Mouse (Mus musculus) ES-Bruce4 (cell line): ENCODE measurements around the gene Mbd4. TPM values are rescaled to one million over a fixed set of nuclear protein-coding genes. Genes with fewer than 3 reads are reported as not detected.

Source experiments
- H3K27ac ChIP-seq: 2 replicates; pipeline ENCODE4 v1.5.1; 2012; ENCODE audit warnings: low read length, inconsistent platforms; ENCODE audit not compliant: insufficient read depth
- H3K27me3 ChIP-seq: 2 replicates; pipeline ENCODE4 v1.6.1; 2012; ENCODE audit warnings: mild to moderate bottlenecking, low read length, inconsistent platforms; ENCODE audit not compliant: control insufficient read depth, poor library complexity, insufficient read depth, severe bottlenecking
- H3K36me3 ChIP-seq: 2 replicates; pipeline ENCODE4 v1.6.1; 2012; ENCODE audit warnings: inconsistent platforms, mild to moderate bottlenecking, low read length, moderate library complexity; ENCODE audit not compliant: control insufficient read depth, poor library complexity, insufficient read depth, severe bottlenecking
- H3K4me1 ChIP-seq: one replicate; pipeline ENCODE4 v1.8.1; 2011; ENCODE audit warnings: low read length; ENCODE audit not compliant: control insufficient read depth, insufficient read depth
- H3K4me3 ChIP-seq: 2 replicates; pipeline ENCODE4 v1.5.1; 2011; ENCODE audit warnings: low read depth, mild to moderate bottlenecking, low read length
- H3K9ac ChIP-seq: 2 replicates; pipeline ENCODE4 v1.6.1; 2012; ENCODE audit warnings: low read depth, mild to moderate bottlenecking, inconsistent platforms; ENCODE audit not compliant: poor library complexity, severe bottlenecking
- H3K9me3 ChIP-seq: replicated peaks from 2 replicates; pipeline ENCODE4 v1.6.1; 2012; ENCODE audit warnings: mild to moderate bottlenecking, low read length, inconsistent platforms; ENCODE audit not compliant: control insufficient read depth, poor library complexity, insufficient read depth, severe bottlenecking
- CTCF ChIP-seq: IDR thresholded peaks from one replicate; pipeline ENCODE4 v1.8.1; 2011; ENCODE audit warnings: low read depth, low read length
- EP300 ChIP-seq: IDR thresholded peaks from 2 replicates; pipeline ENCODE4 v1.6.1; 2011; ENCODE audit warnings: low read depth, low read length; ENCODE audit not compliant: insufficient read depth
- POLR2A ChIP-seq: IDR thresholded peaks from one replicate; pipeline ENCODE4 v1.8.1; 2011; ENCODE audit warnings: low read length; ENCODE audit not compliant: insufficient read depth
- polyA plus RNA-seq: library from polyadenylated mRNA; stranded (reverse); fragments of >200 nt; gene quantifications from 2 replicates; pipeline ENCODE4 v1.2.4, GENCODE M21; 2011; ENCODE audit warnings: low read depth; ENCODE audit not compliant: missing spikeins, insufficient read depth, insufficient read length

Mbd4 gene
- polyA plus RNA-seq, 1 experiment, result 24.7 TPM

DNA sequence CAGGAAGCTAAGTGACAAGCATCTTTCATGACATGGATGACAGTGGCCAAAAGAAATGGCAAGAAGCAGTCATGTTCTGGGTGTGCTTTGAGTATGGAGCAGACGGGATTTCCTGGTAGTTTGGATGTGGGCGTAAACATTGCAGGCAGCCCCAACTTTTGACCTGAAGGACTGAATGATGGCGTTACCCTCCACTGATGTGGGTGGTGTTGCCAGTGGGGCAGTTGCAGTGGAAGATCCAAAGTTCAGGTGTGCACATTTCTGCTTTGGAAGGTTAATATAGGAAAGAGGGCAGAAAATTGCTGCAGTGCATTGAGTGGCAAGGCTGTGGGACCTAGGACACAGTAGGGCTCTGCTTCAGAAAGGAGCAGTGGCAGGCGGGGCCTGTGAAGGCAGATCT, 12.1 kb upstream of the Mbd4 start:
- no peak overlapping the region for H3K9ac ChIP-seq
- TF ChIP-seq EP300, result no peak
- no peak for TF ChIP-seq POLR2A
- no peak for TF ChIP-seq CTCF
- H3K4me3 ChIP-seq, result no peak overlapping the region
- H3K27me3 ChIP-seq, result no peaks in the 10 kb centered on the region
- no peaks in the 10 kb centered on the region for H3K36me3 ChIP-seq
- no peak overlapping the region for H3K27ac ChIP-seq
- no peaks in the 10 kb centered on the region for H3K4me1 ChIP-seq
- H3K9me3 ChIP-seq, result no peaks in the 10 kb centered on the region

DNA sequence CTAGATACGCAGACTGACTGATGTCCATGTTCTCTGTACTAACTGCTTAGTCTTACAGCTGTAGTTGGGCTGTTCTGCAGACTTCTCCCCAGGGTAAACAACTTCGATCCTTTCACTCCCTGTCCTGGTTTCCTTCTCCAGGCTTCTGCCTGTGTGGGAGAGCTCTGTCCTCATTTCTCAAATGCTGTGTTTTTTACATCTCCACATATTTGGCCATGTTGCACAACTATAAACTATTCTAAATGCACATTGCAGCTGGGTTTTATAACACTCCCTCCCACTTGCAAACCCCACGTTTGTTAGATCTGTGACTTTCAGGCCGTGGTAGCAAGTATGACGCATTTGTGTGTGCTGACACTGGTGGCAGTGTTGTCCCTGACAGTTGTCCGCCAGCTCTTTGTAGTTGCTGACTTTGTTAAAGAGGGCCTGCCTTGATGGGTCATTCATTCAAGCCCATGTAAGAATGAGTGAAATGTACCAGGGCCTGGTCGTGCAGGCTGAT, 10.2 kb upstream of the Mbd4 start:
- Histone ChIP-seq H3K36me3 (no peaks in the 10 kb centered on the region), H3K27me3 (no peaks in the 10 kb centered on the region), H3K27ac (no peak overlapping the region), H3K9me3 (no peaks in the 10 kb centered on the region), H3K9ac (no peak overlapping the region), H3K4me3 (no peak overlapping the region), H3K4me1 (no peaks in the 10 kb centered on the region)
- TF ChIP-seq CTCF, result no peak
- TF ChIP-seq POLR2A, result no peak
- no peak for TF ChIP-seq EP300

DNA sequence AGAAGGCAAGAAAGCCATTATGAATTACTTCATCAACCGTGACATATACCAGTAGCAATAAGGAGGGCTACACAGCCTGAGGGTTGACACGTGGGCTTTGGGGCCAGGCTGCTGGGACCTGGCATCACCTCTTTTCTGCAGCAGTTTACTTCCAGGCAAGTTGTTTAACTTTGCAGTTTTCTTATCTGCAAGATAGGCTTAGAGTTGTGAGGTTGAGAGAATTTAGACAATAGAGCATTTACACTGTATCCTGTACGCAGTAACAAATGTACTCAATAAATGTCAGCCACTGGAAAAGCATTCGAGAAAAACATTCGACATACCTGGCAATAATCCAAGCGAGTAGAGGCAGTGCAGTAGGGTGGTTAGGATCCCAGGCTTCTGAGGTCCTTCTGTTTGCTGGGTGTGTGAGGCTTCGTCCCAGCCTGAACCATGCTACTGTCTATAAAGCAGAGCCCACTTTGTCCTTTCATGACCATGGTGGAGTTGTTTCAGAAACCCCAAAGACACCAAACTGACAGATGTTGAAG, 6.9 kb upstream of the Mbd4 start:
- no peak overlapping the region for H3K4me3 ChIP-seq
- no peak overlapping the region for H3K9ac ChIP-seq
- no peak for TF ChIP-seq EP300
- TF ChIP-seq POLR2A, result no peak
- no peak for TF ChIP-seq CTCF
- no peaks in the 10 kb centered on the region for H3K27me3 ChIP-seq
- no peaks in the 10 kb centered on the region for H3K9me3 ChIP-seq
- H3K4me1 ChIP-seq, result no peaks in the 10 kb centered on the region
- no peak overlapping the region for H3K27ac ChIP-seq
- H3K36me3 ChIP-seq, result no peaks in the 10 kb centered on the region

DNA sequence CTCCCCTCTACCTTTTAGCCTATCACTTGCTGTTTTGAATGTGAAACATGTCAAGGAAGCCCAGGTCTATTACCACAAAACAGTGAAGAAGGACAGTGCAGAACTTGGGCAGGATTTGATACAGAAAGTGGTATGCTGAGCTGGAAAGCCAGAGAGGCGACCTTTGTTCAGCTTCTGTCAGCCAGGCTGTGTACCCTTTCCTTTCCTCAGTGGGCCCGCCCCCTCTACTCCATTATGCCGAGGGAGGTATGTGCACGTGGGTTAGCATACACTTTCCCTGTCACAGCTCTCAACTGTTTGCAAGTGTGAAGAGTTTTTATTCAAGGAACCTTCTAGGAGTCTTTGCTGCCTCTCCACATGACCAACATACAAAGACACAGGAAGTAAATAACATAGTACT, 6.1 kb upstream of the Mbd4 start:
- H3K27me3 ChIP-seq, result no peaks in the 10 kb centered on the region
- TF ChIP-seq CTCF, result no peak
- no peak for TF ChIP-seq POLR2A
- TF ChIP-seq EP300, result no peak
- H3K4me3 ChIP-seq, result no peak overlapping the region
- H3K27ac ChIP-seq, result no peak overlapping the region
- H3K4me1 ChIP-seq, result no peaks in the 10 kb centered on the region
- no peaks in the 10 kb centered on the region for H3K36me3 ChIP-seq
- H3K9me3 ChIP-seq, result no peaks in the 10 kb centered on the region
- no peak overlapping the region for H3K9ac ChIP-seq

DNA sequence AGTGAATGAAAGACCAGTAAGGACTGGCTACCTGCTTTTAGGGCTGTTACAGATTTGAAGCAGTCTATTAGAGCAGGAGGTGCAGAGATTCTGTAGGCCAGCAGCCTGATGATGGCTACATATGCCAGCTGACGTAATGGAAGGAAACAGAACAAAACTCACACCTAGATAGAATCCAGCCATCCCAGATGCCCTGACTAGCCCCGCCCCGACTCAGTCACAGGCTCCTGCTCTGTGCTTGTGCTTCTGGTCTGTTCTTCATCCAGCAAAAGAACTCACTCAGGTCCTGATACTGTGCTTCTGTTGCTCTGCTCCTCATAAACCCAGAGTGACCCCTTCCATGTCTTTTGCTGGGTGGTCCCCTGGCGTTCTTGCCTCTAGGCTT, 3.2 kb upstream of the Mbd4 start:
- H3K4me3 ChIP-seq, result no peak overlapping the region

DNA sequence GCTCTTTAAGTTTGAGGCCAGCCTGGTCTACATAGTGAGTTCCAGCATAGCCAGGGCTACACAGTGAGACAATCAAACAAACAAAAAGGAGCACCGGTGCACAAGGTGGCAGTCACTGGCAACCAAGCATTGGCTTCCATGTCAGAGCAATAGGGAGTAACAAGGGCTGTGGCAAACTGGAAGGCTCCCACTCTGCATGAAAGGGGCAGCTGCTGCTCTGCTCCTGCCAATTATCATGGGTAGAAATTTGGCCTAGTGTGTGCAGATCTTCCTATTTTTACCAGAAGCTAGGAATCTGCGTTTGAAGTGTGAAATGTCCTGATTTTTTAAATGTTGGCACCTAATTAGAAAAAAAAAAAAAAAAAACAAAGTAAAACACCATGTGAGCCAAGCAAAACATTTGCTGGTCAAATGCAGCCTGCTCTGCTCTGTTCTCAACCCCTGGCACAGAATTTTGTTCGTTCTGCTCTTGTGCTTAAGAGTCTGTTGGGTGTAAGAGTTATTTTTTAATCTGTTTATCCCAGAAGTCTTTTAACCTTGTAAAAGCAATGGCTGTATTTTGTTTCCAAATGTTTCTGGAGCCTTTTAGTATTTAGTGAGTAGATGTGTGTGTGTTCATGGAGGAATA, 2.7 kb upstream of the Mbd4 start:
- TF ChIP-seq EP300 (no peak), POLR2A (no peak), CTCF (no peak)
- Histone ChIP-seq H3K4me1 (no peaks in the 10 kb centered on the region), H3K9ac (no peak overlapping the region), H3K4me3 (no peak overlapping the region), H3K27me3 (no peaks in the 10 kb centered on the region), H3K27ac (no peak overlapping the region), H3K9me3 (no peaks in the 10 kb centered on the region), H3K36me3 (no peaks in the 10 kb centered on the region)

More for the DNA sequence above, 3.2 kb upstream of the Mbd4 start:
- TF ChIP-seq POLR2A (no peak), CTCF (no peak), EP300 (no peak)
- Histone ChIP-seq H3K9me3 (no peaks in the 10 kb centered on the region), H3K4me1 (no peaks in the 10 kb centered on the region), H3K36me3 (no peaks in the 10 kb centered on the region), H3K9ac (no peak overlapping the region), H3K27me3 (no peaks in the 10 kb centered on the region), H3K27ac (no peak overlapping the region)
